Mouse (Mus musculus) ES-E14 (cell line): ENCODE results near the gene Mmel1.

ENCODE experiments used
- CHD2 ChIP-seq: IDR thresholded peaks from 2 replicates; pipeline ENCODE4 v1.6.1; 2014; ENCODE audit warnings: mild to moderate bottlenecking, low read depth, low read length, inconsistent platforms
- HCFC1 ChIP-seq: IDR thresholded peaks from 2 replicates; pipeline ENCODE4 v1.6.1; 2012; ENCODE audit warnings: low read length, inconsistent platforms, borderline replicate concordance; ENCODE audit not compliant: insufficient read depth
- MAFK ChIP-seq: IDR thresholded peaks from 2 replicates; pipeline ENCODE4 v1.6.1; 2014; ENCODE audit warnings: mild to moderate bottlenecking, low read depth, low read length, inconsistent platforms; ENCODE audit not compliant: insufficient read depth
- ZC3H11A ChIP-seq: IDR thresholded peaks from 2 replicates; pipeline ENCODE4 v1.6.1; 2012; ENCODE audit warnings: low read depth, mild to moderate bottlenecking, inconsistent platforms, low read length, borderline replicate concordance
- ZNF384 ChIP-seq: IDR thresholded peaks from 2 replicates; pipeline ENCODE4 v1.6.1; 2012; ENCODE audit warnings: low read depth, low read length, inconsistent platforms

DNA sequence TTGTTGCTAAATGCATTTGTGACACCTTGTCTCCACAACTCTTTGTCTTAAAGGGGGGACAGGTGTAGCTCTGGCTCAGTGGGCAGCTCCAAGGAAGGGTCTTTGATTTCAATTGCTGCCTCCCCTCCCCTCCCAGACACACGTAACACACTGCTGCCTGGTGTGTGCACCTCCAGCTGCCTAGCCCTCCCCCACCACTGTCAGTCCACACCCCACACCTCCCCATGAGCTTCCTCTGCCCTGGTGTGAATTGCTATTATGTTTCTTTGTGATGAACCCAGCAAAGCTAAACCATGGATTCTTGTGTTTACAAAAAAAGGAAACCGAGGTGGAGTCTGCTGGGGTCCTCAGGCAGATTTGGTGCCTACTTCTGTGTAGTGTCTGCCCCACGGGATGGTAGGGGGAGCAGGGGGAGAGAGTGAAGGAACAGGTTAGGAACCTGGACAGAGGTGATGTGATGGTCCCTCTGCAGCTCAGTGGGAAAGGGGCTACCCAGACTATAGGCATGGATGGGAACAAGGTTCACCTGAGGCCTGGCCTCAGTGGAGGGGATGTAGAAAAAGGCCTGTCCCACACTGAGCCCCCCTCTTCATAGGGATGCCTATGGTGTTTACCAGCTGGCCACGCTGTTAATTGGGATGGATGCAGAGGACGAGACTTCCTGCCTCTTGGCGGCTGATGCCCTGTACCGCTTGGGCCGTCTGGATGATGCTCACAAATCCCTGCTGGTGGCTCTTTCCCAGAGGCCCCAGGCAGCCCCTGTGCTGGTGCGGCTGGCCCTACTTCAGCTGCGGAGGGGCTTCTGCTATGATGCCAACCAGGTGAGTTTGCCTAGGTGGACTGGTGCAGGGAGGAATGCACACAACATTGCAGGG is 11.8 kb upstream of the Mmel1 start:
- TF ChIP-seq ZNF384 (no peak), MAFK (no peak), HCFC1 (no peak), ZC3H11A (no peak), CHD2 (no peak)
